Mouse (Mus musculus) monocyte, adult 5-6 weeks (primary cell): ENCODE data around the gene Ncaph. TPM values are rescaled to one million over a fixed set of nuclear protein-coding genes. Genes with fewer than 3 reads are reported as not detected.
"Not testable (repeated sequence)": the region's sequence is repeated elsewhere in the genome, so short reads cannot be mapped to it uniquely, and the experiment has no call there.

Source experiments
- ATAC-seq: fragments of 153-309, 156-312 bp; replicated peaks from 2 replicates; pipeline ENCODE4 v1.8.0; 2017; ENCODE audit warnings: mild to moderate bottlenecking; ENCODE audit not compliant: low TSS enrichment, insufficient number of reproducible peaks, severe bottlenecking, poor library complexity, low FRiP score
- total RNA-seq: library from RNA; stranded (forward); fragments of 200-1000, 200-491, 200-594 nt; gene quantifications from 3 replicates; pipeline ENCODE4 v1.2.3, GENCODE M21; 2017

Gene Ncaph
- total RNA-seq, 1 experiment from 2014 or later: 8.1 TPM

DNA sequence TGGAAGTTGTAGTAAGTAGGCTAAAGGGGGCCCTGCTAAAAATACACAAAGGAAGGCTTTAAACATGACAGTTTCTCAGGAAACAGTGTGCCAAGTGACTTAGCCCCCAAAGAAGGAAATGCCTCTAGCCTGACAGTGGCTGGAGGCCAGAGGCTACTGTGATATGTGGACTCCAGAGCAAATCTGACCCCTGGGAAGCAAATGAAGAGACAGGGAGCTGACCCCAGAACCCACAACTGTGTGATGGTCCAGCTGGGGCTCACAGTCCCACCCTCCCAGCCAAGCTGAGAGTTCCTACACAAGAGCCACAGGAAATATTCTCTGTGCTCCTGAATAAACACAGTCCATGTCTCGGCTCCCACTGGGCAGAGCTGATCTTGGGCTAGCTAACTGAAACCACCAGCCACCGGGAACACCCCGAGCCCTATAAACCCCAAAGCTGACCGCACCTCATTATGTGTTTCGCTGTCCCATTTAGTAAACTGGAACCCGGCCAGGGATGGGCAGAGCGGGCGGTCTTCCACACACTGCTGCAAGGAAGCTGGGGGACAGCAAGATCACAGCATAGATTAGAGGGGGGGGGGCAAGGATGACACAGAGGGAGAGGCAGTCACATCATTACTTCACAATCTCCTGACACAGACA lies 12.0 kb downstream of the Ncaph start:
- no peak for ATAC-seq

DNA sequence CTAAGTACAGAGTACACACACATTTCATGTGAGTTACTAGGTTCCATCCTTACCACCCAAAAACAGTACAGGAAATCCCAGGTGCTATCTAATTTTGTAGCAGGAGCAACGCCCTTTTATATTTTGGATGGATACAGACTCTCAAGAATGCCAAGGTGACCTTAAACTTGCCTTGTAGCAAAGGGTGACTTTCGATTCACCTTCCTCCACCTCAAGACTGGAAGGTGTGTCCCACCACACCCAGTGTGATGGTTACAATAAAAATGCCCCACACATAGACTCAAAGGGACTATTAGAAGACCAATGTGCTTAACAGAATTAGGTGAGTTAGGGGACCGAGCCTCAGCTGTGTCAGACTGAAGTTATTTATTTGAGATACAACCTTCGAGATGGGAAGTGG lies 24.8 kb downstream of the Ncaph start:
- ATAC-seq: no peak

DNA sequence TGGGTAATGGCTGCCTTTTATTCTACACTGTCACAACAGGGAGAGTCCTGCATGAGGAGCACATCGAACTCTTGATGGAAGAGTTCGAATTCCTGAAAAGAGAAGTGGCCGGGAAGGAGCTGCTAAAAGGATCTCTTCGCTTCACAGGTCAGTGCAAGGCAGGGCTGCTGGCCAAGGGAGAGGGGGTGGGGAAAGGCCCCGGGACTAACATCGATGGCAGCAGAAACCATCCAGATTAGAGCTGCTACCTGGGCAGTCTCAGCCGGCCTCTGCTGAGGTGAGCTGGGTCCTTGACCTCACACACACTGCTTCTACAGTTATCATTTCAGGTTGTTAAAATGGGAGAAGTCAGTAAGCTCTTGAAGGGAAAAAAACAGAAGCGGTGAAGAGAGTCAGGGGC lies 41.8 kb downstream of the Ncaph start:
- ATAC-seq: no peak

DNA sequence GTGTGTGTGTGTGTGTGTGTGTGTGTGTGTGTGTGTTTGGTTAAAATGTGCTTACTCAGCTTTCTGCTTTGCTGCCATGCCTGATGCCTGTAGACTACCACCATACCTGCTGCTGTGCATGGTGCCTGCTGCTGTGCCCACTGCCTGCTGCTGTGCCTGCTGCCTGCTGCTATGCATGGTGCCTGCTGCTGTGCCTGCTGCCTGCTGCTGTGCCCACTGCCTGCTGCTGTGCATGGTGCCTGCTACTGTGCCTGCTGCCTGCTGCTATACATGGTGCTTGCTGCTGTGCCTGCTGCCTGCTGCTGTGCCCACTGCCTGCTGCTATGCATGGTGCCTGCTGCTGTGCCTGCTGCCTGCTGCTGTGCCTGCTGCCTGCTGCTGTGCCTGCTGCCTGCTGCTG lies 43.6 kb downstream of the Ncaph start:
- not testable (repeated sequence) for ATAC-seq

DNA sequence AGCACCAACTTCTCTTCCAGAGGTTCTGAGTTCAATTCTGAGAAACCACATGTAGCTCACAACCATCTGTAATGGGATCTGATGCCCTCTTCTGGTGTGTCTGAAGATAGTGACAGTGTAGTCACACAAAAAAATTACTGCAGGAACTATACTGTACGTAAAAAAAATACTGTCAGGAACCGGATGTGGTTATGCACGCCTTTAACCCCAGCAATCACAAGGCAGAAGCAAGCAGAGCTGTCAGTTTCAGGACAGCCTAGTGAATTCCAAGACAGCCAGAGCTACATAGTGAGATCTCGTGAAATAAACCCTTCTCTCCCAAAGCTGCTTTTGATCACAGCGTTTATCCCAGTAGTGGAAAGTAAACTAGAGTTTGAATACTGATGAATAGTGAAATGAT lies 47.5 kb downstream of the Ncaph start:
- peak; percentile 50; the same call in 1 of the 2 replicates for ATAC-seq

DNA sequence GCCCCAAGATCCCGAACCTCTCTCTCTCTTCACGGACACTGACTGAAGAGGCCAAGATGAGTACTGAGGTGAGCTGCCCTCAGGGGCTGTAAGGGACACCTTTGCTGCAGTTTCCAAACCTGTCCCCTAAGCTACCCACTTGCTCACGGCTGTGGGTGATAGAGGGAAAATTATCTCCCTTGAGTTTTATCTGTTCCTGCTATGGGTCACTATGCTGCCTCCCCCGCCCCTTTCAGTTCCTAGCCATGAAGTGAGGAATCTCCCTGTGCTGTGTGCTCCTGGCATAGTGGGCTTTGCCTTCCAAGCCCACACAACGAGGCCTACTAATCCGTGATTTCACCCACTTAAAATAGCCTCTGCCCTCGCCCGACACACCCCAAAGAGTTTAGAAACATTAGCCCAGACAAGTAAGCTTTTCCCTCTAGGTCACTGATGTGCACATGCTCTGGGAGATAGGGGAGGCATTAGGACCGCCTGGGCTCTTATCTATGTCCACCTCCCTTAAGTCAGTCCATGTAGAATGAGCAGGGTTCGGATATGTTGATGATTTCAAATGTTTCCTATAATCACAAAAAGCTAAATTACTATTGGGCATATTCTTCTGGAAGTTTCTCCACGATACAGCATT lies 53.0 kb downstream of the Ncaph start:
- ATAC-seq: no peak

DNA sequence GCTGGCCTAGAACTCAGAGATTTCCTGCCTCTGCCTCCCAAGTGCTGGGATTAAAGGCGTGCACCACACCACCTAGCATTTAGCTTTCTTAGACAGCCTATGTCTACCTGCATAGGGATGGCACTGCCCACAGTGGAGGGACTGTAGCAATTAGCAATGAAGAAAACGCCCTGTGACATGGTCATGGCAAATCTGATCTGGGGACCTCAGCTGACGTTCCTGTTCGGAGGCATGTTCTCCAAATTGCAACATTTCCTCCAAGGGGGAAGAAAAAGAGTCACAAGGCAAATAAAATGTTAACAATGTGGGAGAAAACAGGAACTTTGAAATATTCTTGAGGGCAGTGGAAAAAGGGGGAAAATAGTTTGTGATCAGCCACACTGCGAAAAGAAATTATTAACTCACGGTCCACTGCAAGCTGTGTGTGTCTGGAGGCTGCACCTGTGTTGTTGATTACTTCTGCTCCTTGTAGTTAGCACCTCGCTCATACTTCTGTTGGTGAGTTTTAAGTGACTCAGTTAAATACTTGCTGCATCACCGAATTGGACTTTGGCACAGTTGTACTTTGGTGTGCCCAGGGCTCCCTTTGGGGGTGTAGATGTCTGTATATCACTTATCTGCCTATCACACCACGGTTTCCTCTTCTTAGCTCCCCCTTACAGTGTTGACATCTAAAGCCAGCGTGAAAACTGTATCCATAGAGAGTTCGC lies 53.7 kb downstream of the Ncaph start:
- ATAC-seq: peak; percentile 94

DNA sequence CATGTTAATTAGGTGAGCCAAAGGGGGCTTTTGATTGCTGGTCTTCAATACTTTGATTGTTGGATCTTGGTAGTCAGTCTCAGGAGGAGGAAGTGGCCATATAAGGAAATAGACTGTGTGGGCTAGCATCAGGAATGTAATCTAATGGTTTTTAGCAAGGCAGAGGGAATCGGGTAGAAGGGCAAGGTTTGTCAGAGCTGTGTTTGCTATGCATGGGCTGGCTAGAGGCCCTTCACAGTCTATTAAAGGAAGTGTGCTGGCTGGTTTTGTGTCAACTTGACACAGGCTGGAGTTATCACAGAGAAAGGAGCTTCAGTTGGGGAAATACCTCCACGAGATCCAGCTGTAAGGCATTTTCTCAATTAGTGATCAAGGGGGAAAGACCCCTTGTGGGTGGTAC lies 54.7 kb downstream of the Ncaph start:
- ATAC-seq: not testable (repeated sequence)

DNA sequence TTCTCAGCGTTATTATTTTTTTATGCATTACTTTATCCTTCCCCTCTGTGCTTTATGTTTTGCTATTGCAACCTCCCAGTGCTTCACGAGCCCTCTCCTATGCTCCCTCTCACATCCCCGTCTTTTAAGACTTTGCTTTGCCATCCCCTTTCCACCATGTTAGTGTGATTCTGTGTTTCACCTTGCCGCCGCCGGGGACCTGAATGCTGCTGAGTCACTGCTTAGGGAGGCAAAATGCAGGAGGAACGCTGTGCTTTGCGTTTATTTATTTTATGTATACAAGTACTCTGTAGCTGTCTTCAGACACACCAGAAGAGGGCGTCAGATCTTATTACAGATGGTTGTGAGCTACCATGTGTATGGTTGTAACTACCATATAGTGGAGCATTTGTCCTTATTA lies 56.1 kb downstream of the Ncaph start:
- ATAC-seq: no peak

DNA sequence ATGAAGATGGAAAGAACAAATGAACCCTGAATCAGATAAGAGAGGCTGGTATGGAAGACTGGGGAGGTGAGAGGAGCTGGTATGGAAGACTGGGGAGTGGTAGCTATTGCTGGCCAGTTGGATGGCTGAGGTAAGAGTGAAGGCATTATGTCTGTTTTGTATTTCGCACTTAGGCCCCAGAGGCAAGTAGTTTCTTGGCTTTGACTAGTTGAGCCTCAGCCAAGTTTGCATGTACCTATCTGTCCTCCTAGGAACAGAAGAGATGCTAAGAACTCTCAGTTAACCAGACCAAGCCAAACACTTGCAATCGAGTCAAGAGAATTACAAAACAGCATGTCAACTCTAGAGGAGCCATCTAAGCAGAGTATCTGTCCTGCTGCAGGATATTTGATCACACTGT lies 59.6 kb downstream of the Ncaph start:
- no peak for ATAC-seq

DNA sequence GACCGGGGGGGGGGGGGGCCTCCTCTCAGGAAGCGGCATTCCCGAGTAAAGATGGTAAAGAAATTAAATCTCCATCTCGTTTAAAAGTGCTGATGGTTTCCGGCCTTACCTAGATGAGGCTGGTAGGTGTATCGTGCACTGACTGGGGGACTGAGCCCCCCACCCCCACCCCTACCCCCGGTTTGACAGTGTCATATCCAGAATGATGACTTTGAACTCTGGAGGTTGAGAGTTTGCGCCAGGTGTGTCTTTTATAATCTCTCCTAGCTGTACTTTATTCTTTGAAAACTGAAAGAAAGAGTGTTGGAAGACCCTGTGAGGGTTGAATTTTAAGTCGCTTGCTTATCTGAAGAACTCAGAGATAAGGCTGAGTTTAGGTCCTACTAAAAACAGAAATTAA lies 62.9 kb downstream of the Ncaph start:
- no peak for ATAC-seq

DNA sequence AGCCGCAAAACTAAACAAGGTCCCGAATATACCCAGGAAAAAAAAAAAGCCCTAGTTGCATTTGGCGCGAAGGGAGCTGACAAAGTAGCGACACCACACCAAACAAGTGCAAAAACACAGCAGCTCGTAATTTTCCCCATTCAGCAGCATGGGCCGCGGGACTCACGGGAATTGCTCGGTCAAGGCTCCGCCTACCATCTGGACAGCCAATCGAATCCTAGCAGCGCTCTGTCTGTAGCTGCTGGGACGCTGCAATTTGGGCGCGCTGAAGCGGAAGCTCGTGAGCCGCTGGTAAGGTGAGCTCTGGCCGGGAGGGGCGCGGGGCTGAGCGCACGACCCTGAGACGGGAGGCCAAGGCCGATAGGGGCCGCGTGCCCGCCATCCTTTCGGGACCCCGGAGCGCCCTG lies 63.3 kb downstream of the Ncaph start, which contains the start of gene Blvra:
Blvra (plus strand) TSS at position 231 of the 407 bp plus-strand sequence.
- ATAC-seq: peak; percentile 100

DNA sequence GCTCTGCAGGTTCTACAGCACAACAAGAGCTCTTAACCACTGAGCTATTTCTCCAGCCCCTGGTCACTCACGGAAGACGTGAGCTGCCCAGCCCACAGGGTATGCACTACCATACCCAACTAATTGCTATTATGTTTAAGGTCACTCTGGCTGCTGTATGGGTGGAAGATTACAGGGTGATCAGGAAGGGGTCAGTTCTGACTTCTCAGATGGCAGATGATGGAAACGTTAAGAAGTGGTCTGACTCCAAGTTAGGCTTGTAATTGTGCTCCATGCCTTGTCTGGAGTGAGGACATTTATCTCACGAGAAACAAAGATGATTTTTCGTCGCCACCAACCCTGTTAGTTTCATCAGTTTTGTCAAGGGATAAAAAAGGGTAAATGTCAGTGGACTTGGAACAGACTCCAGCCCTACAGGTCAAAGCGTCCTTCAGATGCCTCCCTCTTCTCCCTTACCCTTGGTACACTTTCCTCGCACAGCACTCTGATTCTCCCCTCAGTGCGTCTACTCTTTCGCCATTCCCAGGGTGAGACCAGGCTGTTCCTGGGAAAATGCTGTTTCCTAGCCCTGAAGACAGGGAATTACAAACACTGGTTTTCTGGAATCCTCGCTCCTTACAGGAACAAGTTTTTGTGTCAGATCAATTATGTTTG lies 63.8 kb downstream of the Ncaph start:
- ATAC-seq: no peak

DNA sequence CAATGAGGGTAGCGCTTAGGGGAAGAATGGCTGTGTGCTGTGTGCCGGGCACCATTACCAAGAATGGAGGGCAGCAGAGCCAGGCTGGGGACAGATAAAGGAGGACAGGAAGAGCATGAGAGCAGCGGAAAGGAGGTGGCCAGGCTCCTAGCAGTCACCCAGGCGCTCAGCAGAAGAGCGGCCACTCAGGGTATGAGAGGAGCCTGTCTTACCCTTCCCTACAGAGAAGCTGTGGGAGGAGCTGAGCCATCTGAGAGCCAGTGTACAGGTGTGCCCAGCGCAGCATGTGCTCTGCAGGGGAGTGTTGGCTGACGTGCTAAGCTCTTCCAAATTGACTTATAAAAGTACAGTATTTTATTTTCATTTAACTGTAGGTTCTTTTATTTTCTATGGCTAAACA lies 64.9 kb downstream of the Ncaph start:
- 0 out of 2 replicates have a peak, but pooled peaks have one; percentile 19 for ATAC-seq

DNA sequence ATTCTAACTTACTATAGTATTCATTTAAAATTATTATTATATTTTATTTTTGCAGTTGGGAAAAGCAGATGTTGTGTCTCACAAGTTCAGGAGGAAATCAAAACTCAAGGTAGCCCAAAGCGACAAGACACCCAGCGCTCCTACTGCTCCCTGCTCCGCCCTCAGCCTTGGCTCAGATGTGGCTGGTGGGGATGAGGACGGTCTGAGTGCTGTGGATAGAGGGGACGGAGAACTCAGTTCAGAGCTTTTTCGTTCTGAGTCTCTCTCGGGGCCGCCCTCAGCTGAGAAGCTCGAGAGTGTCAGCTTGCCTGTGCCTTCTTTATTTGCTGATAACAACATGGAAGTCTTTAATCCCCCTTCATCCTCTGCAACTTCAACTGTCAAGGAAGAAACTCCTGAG lies 72.3 kb downstream of the Ncaph start:
- ATAC-seq: no peak

Other genes starting within 250 kb of the Ncaph start
- gene Sppl2a, start 200.7 kb downstream of the Ncaph start, total RNA-seq: 121 to 154 TPM (median 127 TPM) in 3 replicates
- 16.6 to 37.9 TPM (median 24.0 TPM) in 3 replicates for gene Ap4e1, start 125.2 kb downstream of the Ncaph start, total RNA-seq
- 37.5 to 57.1 TPM (median 46.3 TPM) in 3 replicates for gene Blvra, start 63.3 kb downstream of the Ncaph start, total RNA-seq
- 10.8 to 22.5 TPM (median 14.0 TPM) in 3 replicates for gene Itpripl1, start 9.5 kb upstream of the Ncaph start, total RNA-seq
- 1.1 to 3.4 TPM (median 2.5 TPM) in 3 replicates for gene 1810024B03Rik, start 74.3 kb upstream of the Ncaph start, total RNA-seq
- gene Snrnp200, start 74.4 kb upstream of the Ncaph start, total RNA-seq: 146 to 205 TPM (median 156 TPM) in 3 replicates
- gene Ciao1, start 113.9 kb upstream of the Ncaph start, total RNA-seq: 24.8 to 32.6 TPM (median 28.7 TPM) in 3 replicates
- 43.9 to 86.2 TPM (median 50.4 TPM) in 3 replicates for gene Tmem127, start 114.0 kb upstream of the Ncaph start, total RNA-seq
- gene Stard7, start 136.3 kb upstream of the Ncaph start, total RNA-seq: 76.8 to 93.7 TPM (median 93.1 TPM) in 3 replicates
- 141 to 443 TPM (median 158 TPM) in 3 replicates for gene Dusp2, start 202.2 kb upstream of the Ncaph start, total RNA-seq
- 0.11 to 1.6 TPM (median 1.1 TPM) in 3 replicates for gene Astl, start 204.7 kb upstream of the Ncaph start, total RNA-seq
- 0.10 TPM in 1 of 3 replicates, not detected in the others for gene Adra2b, start 229.3 kb upstream of the Ncaph start, total RNA-seq